Comparison of ENCODE assay signal across 24 mouse cellular contexts in the genomic region with DNA sequence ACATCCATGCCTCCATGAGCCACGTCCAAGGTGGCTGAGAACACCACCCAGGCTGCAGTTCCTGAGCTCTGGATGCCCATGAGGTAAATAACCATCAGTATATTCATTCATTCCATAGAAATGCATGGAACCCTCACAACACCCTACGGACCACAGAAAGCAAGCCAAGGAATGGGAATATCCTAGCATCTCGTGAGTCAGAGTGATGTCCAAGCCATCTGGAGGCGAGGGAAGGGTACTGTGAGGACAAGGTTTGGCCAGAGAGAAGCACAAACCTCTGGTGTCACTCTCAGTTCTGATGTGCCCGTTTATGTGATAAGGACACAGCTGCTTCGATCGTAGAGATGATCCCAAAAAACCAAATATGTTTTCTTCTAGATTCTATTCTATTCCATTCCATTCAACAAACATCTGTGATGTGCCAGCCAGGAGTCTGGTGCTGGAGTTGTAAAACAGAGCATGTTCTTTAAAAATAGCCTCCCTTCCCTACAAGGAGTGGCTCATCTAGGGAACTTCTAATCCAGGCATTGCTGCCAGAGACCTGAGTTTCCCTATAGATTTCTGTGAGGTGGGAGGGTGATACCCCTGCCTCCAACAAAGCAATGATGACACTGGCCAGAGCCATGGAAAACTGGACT. TPM values are rescaled to one million over a fixed set of nuclear protein-coding genes. Genes with fewer than 3 reads are reported as not detected.
A peak's percentile ranks its signal among the peaks of the same experiment; 100 is the strongest.
DNase-seq lines count a peak whose midpoint lies in the region; ATAC-seq and TF ChIP-seq lines count a peak whose summit lies in the region.
"Had no signal": no experiment of that assay in that cellular context is flagged by ENCODE, and none has a peak within 500 bp of the region (broad histone marks: within the 10 kb centered on the region; RNA-seq: fewer than 3 reads in every experiment).

No protein-coding gene starts in this region.

- 73% methylated on average over 7 of the region's 7 CpGs for WGBS in heart, embryonic 13.5 days
- 96% methylated on average over 7 of the region's 7 CpGs for WGBS in kidney, adult 2 months
- 83% methylated on average over 7 of the region's 7 CpGs for WGBS in lung, postnatal 0 days

- no peak for ATAC-seq in heart, embryonic 13.5 days (ENCODE audit: extremely low read depth, insufficient number of reproducible peaks, low FRiP score, low TSS enrichment)
- ATAC-seq in lung, postnatal 0 days: no peak
- ATAC-seq: forebrain, embryonic 14.5 days; intestine, embryonic 15.5 days had no signal

- H3K27me3 ChIP-seq in heart, embryonic 13.5 days (replicated peaks): no peaks in the 10 kb centered on the region
- no peaks in the 10 kb centered on the region for H3K27me3 ChIP-seq in kidney, adult 2 months (replicated peaks; ENCODE audit: control insufficient read depth, insufficient read depth, low read length)
- no peaks in the 10 kb centered on the region for H3K27me3 ChIP-seq in lung, postnatal 0 days (replicated peaks; ENCODE audit: insufficient read depth, low read length)
- H3K27me3 ChIP-seq: CH12.LX; hindbrain, embryonic 12.5 days had no signal

- no peak overlapping the region for H3K4me2 ChIP-seq in heart, embryonic 13.5 days
- no peak overlapping the region for H3K4me2 ChIP-seq in lung, postnatal 0 days (replicated peaks; ENCODE audit: low read depth, low read length)
- H3K4me2 ChIP-seq: hindbrain, embryonic 12.5 days; intestine, embryonic 15.5 days had no signal

- intact Hi-C loops in gastrocnemius, adult 2 months (cut with DNase I): no loop called here
- intact Hi-C loops in gastrocnemius, postnatal 14 days (cut with DNase I; ENCODE audit: low total_unique reads): no loop called here

- TF ChIP-seq EP300 in lung, postnatal 0 days (IDR thresholded peaks at IDR 0.05): no peak

- TF ChIP-seq POLR2A in kidney, adult 2 months (IDR thresholded peaks at IDR 0.05; ENCODE audit: low read depth, low read length): no peak

- no peak for DNase-seq in gastrocnemius, adult 2 months
- no peak for DNase-seq in gastrocnemius, postnatal 14 days
- DNase-seq in heart, adult 8-10 months (ENCODE audit: low spot score): no peak
- DNase-seq in NIH3T3 (ENCODE audit: low read depth): peak; percentile 63
- DNase-seq in kidney, adult 2 months: no peak
- no peak for DNase-seq in lung, postnatal 0 days (ENCODE audit: low spot score)
- DNase-seq: adrenal gland, adult 2 months; adrenal gland, postnatal 25 days; cerebellum, adult 2 months; cerebellum, postnatal 10 days; gastrocnemius, postnatal 25 days; heart, postnatal 4 days; kidney, adult 18-20 months had no signal

- H3K4me3 ChIP-seq in gastrocnemius, adult 2 months: no peak overlapping the region
- no peak overlapping the region for H3K4me3 ChIP-seq in heart, embryonic 13.5 days
- H3K4me3 ChIP-seq in kidney, adult 2 months (ENCODE audit: insufficient read depth, low read depth, low read length): no peak overlapping the region
- H3K4me3 ChIP-seq in lung, postnatal 0 days (ENCODE audit: low read depth, low read length): no peak overlapping the region
- H3K4me3 ChIP-seq: embryonic facial prominence, embryonic 10.5 days; erythroblast, embryonic 14.5 days; forebrain, embryonic 10.5 days; hindbrain, embryonic 12.5 days; intestine, embryonic 15.5 days had no signal

- H3K36me3 ChIP-seq in heart, embryonic 13.5 days: no peaks in the 10 kb centered on the region
- no peaks in the 10 kb centered on the region for H3K36me3 ChIP-seq in kidney, adult 2 months (ENCODE audit: control insufficient read depth, insufficient read depth, low read length)
- no peaks in the 10 kb centered on the region for H3K36me3 ChIP-seq in lung, postnatal 0 days (ENCODE audit: insufficient read depth, low read length)
- H3K36me3 ChIP-seq: embryonic facial prominence, embryonic 10.5 days; forebrain, embryonic 10.5 days; hindbrain, embryonic 12.5 days; intestine, embryonic 15.5 days had no signal

- no peaks in the 10 kb centered on the region for H3K9me3 ChIP-seq in heart, embryonic 13.5 days
- H3K9me3 ChIP-seq in lung, postnatal 0 days (ENCODE audit: low read length): no peaks in the 10 kb centered on the region
- H3K9me3 ChIP-seq: embryonic facial prominence, embryonic 10.5 days; forebrain, embryonic 10.5 days; hindbrain, embryonic 12.5 days; intestine, embryonic 15.5 days had no signal

- peaks cover 38% of the 10 kb centered on the region for H3K4me1 ChIP-seq in heart, embryonic 13.5 days
- H3K4me1 ChIP-seq in kidney, adult 2 months (ENCODE audit: control insufficient read depth, insufficient read depth, low read length): peaks cover 16% of the 10 kb centered on the region
- H3K4me1 ChIP-seq in lung, postnatal 0 days (ENCODE audit: insufficient read depth, low read depth, low read length): 0 out of 2 replicates have a peak, but pooled peaks cover 6% of the 10 kb centered on the region
- H3K4me1 ChIP-seq: hindbrain, embryonic 12.5 days had no signal

- no peak for TF ChIP-seq CTCF in gastrocnemius, adult 2 months (IDR thresholded peaks at IDR 0.05)
- no peak for TF ChIP-seq CTCF in kidney, adult 2 months (conservative IDR thresholded peaks at IDR 0.05; ENCODE audit: insufficient read depth, insufficient read length, low read depth, low read length)
- TF ChIP-seq CTCF in lung, postnatal 0 days (IDR thresholded peaks at IDR 0.05): no peak

- H3K9ac ChIP-seq in heart, embryonic 13.5 days: no peak overlapping the region
- no peak overlapping the region for H3K9ac ChIP-seq in lung, postnatal 0 days (replicated peaks; ENCODE audit: low read depth)
- H3K9ac ChIP-seq: hindbrain, embryonic 12.5 days; intestine, embryonic 15.5 days had no signal

- H3K27ac ChIP-seq in gastrocnemius, adult 2 months: 0 out of 2 replicates have a peak overlapping the region, but pooled peaks have one; percentile 5
- peak overlapping the region; percentile 45 for H3K27ac ChIP-seq in heart, embryonic 13.5 days (replicated peaks)
- no peak overlapping the region for H3K27ac ChIP-seq in kidney, adult 2 months (ENCODE audit: insufficient read depth, low read depth, low read length)
- no peak overlapping the region for H3K27ac ChIP-seq in lung, postnatal 0 days (ENCODE audit: low read length)
- H3K27ac ChIP-seq: embryonic facial prominence, embryonic 10.5 days; forebrain, embryonic 10.5 days; hindbrain, embryonic 12.5 days; intestine, embryonic 15.5 days had no signal

RNA-seq across cellular contexts. Expression of gene F3, which starts 12.3 kb away (rescaled TPM):
- 1 to 10 TPM; 5.7 to 6.1 TPM for total RNA-seq in gastrocnemius, adult 2 months (2021)
- 1 to 10 TPM; 4.5 to 7.3 TPM for total RNA-seq in gastrocnemius, postnatal 14 days (2021)
- polyA plus RNA-seq in heart, embryonic 13.5 days (2015; fragmentation: Nextera tagmentation; extraction: Ambion mirVana): 6.0 and 7.3 TPM in 2 replicates
- total RNA-seq in heart, adult 8-10 months (2022): 10 to 100 TPM; 21.5 to 33.6 (median 24.0) TPM
- 16.8 and 17.4 TPM in 2 replicates for polyA plus RNA-seq in kidney, adult 2 months (2012; rRNA removed)
- 99.3 and 129 TPM in 2 replicates for polyA plus RNA-seq in lung, postnatal 0 days (2015; fragmentation: Nextera tagmentation; extraction: Ambion mirVana)
- polyA plus RNA-seq: erythroblast, embryonic 14.5 days had no signal

RNA-seq across cellular contexts. Expression of gene 4930432M17Rik, which starts 40.5 kb away (rescaled TPM):
- not detected for total RNA-seq in gastrocnemius, adult 2 months (2021)
- not detected for total RNA-seq in gastrocnemius, postnatal 14 days (2021)
- polyA plus RNA-seq in heart, embryonic 13.5 days (2015; fragmentation: Nextera tagmentation; extraction: Ambion mirVana): not detected in 2 replicates
- total RNA-seq in heart, adult 8-10 months (2022): not detected
- polyA plus RNA-seq in kidney, adult 2 months (2012; rRNA removed): not detected in 2 replicates
- polyA plus RNA-seq in lung, postnatal 0 days (2015; fragmentation: Nextera tagmentation; extraction: Ambion mirVana): not detected in 2 replicates
- total RNA-seq: adrenal gland, adult 2 months; adrenal gland, postnatal 25 days; CH12.LX; gastrocnemius, postnatal 25 days; granulocyte monocyte progenitor cell, adult 5-6 weeks; heart, postnatal 4 days had no signal
- polyA plus RNA-seq: adrenal gland, adult 2 months; cerebellum, adult 2 months; embryonic facial prominence, embryonic 10.5 days; embryonic facial prominence, embryonic 14.5 days; erythroblast, embryonic 14.5 days; forebrain, embryonic 10.5 days; forebrain, embryonic 14.5 days; heart, embryonic 14.5 days; hindbrain, embryonic 12.5 days; intestine, embryonic 15.5 days had no signal

Comparison
In these comparisons a context has a peak if more than half of its experiments do, and no peak if none do; other contexts are left out.
1. H3K27ac ChIP-seq: peak in gastrocnemius, adult 2 months (single experiment) and heart, embryonic 13.5 days (single experiment); none in kidney, adult 2 months (single experiment) and lung, postnatal 0 days (single experiment).